ENCODE assay signal across 32 mouse cellular contexts in the genomic region with DNA sequence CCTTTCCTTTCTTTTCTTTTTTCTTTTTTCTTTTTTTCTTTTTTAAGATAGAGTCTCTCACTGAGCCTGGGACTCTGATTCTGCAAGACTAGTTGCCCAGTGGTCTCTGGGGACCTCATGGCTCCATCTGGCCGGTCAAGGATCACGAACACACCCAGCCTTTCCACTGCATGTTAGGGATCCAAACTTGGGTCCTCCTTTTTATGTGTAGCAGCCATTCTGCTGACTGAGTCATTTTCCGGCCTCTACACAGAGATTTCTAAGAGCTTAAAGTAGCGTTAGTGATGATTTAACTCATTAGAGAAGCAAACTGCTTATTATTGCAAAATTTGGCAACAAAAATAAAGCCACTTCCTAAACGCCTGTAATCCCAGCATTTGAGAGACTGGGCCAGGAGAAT. TPM values are rescaled to one million over a fixed set of nuclear protein-coding genes. Genes with fewer than 3 reads are reported as not detected.
DNase-seq lines count a peak whose midpoint lies in the region; ATAC-seq lines count a peak whose summit lies in the region.
"Had no signal": no experiment of that assay in that cellular context is flagged by ENCODE, and none has a peak within 500 bp of the region (broad histone marks: within the 10 kb centered on the region; RNA-seq: fewer than 3 reads in every experiment).

No protein-coding gene starts in this region.

- no peak for ATAC-seq in kidney, embryonic 16.5 days (ENCODE audit: low FRiP score, low TSS enrichment)
- ATAC-seq in midbrain, embryonic 11.5 days (ENCODE audit: low FRiP score): no peak
- ATAC-seq: CD4-positive, CD25-positive, alpha-beta regulatory T cell, adult 4 months; forebrain, embryonic 16.5 days; intestine, embryonic 16.5 days; midbrain, embryonic 16.5 days had no signal

- no peaks in the 10 kb centered on the region for H3K27me3 ChIP-seq in kidney, embryonic 16.5 days (ENCODE audit: insufficient read depth, low read length)
- H3K27me3 ChIP-seq in midbrain, embryonic 11.5 days (ENCODE audit: control insufficient read depth, insufficient read depth, low read length): no peaks in the 10 kb centered on the region
- no peaks in the 10 kb centered on the region; the same call in 1 of the 2 replicates for H3K27me3 ChIP-seq in midbrain, embryonic 10.5 days (ENCODE audit: low read depth, poor library complexity, severe bottlenecking)
- H3K27me3 ChIP-seq in splenic B cell, adult 2 months (ENCODE audit: control insufficient read depth, insufficient read depth, low read length, poor library complexity, severe bottlenecking): no peaks in the 10 kb centered on the region
- H3K27me3 ChIP-seq: heart, embryonic 15.5 days; kidney, embryonic 15.5 days; limb, embryonic 13.5 days had no signal

- WGBS in kidney, embryonic 16.5 days: 65% methylated on average over 5 of the region's 5 CpGs
- WGBS in midbrain, embryonic 11.5 days: 84% methylated on average over 5 of the region's 5 CpGs
- 80% methylated on average over 5 of the region's 5 CpGs for WGBS in midbrain, embryonic 10.5 days

- H3K9me3 ChIP-seq in kidney, embryonic 16.5 days (ENCODE audit: low read length): no peaks in the 10 kb centered on the region
- no peaks in the 10 kb centered on the region for H3K9me3 ChIP-seq in midbrain, embryonic 11.5 days (ENCODE audit: control insufficient read depth, low read length)
- no peaks in the 10 kb centered on the region for H3K9me3 ChIP-seq in midbrain, embryonic 10.5 days (replicated peaks)
- H3K9me3 ChIP-seq: heart, embryonic 15.5 days; hindbrain, embryonic 13.5 days; kidney, embryonic 15.5 days; limb, embryonic 13.5 days had no signal

- H3K36me3 ChIP-seq in kidney, embryonic 16.5 days (ENCODE audit: insufficient read depth, low read length): no peaks in the 10 kb centered on the region
- H3K36me3 ChIP-seq in midbrain, embryonic 11.5 days (ENCODE audit: control insufficient read depth, insufficient read depth, low read length): no peaks in the 10 kb centered on the region
- no peaks in the 10 kb centered on the region for H3K36me3 ChIP-seq in midbrain, embryonic 10.5 days
- H3K36me3 ChIP-seq in splenic B cell, adult 2 months (ENCODE audit: control insufficient read depth, insufficient read depth, low read length, poor library complexity, severe bottlenecking): no peaks in the 10 kb centered on the region
- H3K36me3 ChIP-seq: heart, embryonic 15.5 days; hindbrain, embryonic 13.5 days; kidney, embryonic 15.5 days; limb, embryonic 13.5 days had no signal

- DNase-seq in heart, adult 11 months: peak; percentile 91
- DNase-seq in heart, postnatal 4 days: no peak
- peak; percentile 17 for DNase-seq in kidney, postnatal 14 days
- peak; percentile 4 for DNase-seq in midbrain, embryonic 11.5 days (ENCODE audit: low spot score, missing footprints)
- no peak for DNase-seq in midbrain, embryonic 10.5 days (ENCODE audit: low spot score)
- peak; percentile 15 for DNase-seq in splenic B cell, adult 2 months (ENCODE audit: low read depth, low spot score)
- DNase-seq in adrenal gland, adult 2 months: no peak
- DNase-seq: adrenal gland, postnatal 25 days; cerebellum, adult 18-20 months; cerebellum, postnatal 14 days; heart, postnatal 36 days; right cerebral cortex, adult 18-20 months; spleen, adult 18-20 months; thymus, adult 2 months; thymus, postnatal 36 days had no signal

- H3K4me2 ChIP-seq in kidney, embryonic 16.5 days (replicated peaks; ENCODE audit: low read depth, low read length): no peak overlapping the region
- H3K4me2 ChIP-seq in midbrain, embryonic 11.5 days: no peak overlapping the region
- H3K4me2 ChIP-seq: heart, embryonic 15.5 days; hindbrain, embryonic 13.5 days; kidney, embryonic 15.5 days; limb, embryonic 13.5 days; liver, embryonic 11.5 days had no signal

- H3K4me3 ChIP-seq in kidney, embryonic 16.5 days (ENCODE audit: low read length): no peak overlapping the region
- no peak overlapping the region for H3K4me3 ChIP-seq in midbrain, embryonic 11.5 days (ENCODE audit: low read depth, low read length)
- H3K4me3 ChIP-seq in midbrain, embryonic 10.5 days: no peak overlapping the region
- H3K4me3 ChIP-seq: erythroblast, embryonic 14.5 days; heart, embryonic 15.5 days; hindbrain, embryonic 13.5 days; kidney, embryonic 15.5 days; limb, embryonic 13.5 days had no signal

- H3K9ac ChIP-seq in kidney, embryonic 16.5 days (replicated peaks; ENCODE audit: low read length): no peak overlapping the region
- H3K9ac ChIP-seq in midbrain, embryonic 11.5 days (ENCODE audit: low read length): no peak overlapping the region
- H3K9ac ChIP-seq: heart, embryonic 15.5 days; hindbrain, embryonic 13.5 days; kidney, embryonic 15.5 days; limb, embryonic 13.5 days had no signal

- H3K27ac ChIP-seq in kidney, embryonic 16.5 days (ENCODE audit: low read length): no peak overlapping the region
- H3K27ac ChIP-seq in midbrain, embryonic 11.5 days (ENCODE audit: low read depth, low read length): no peak overlapping the region
- no peak overlapping the region for H3K27ac ChIP-seq in midbrain, embryonic 10.5 days (replicated peaks)
- H3K27ac ChIP-seq: heart, embryonic 15.5 days; hindbrain, embryonic 13.5 days; kidney, embryonic 15.5 days; limb, embryonic 13.5 days; macrophage had no signal

- no peaks in the 10 kb centered on the region for H3K4me1 ChIP-seq in kidney, embryonic 16.5 days (ENCODE audit: insufficient read depth, low read length)
- H3K4me1 ChIP-seq in midbrain, embryonic 11.5 days (ENCODE audit: control insufficient read depth, insufficient read depth, low read length): no peaks in the 10 kb centered on the region
- no peaks in the 10 kb centered on the region for H3K4me1 ChIP-seq in midbrain, embryonic 10.5 days
- H3K4me1 ChIP-seq: heart, embryonic 15.5 days; kidney, embryonic 15.5 days had no signal

RNA-seq across cellular contexts. Expression of a gene that starts 11.4 kb away (rescaled TPM):
- total RNA-seq in heart, postnatal 4 days (2021): 10 to 100 TPM; 12.1 to 13.1 TPM
- 13.2 and 13.8 TPM in 2 replicates for polyA plus RNA-seq in kidney, embryonic 16.5 days (2015; fragmentation: Nextera tagmentation; extraction: Ambion mirVana)
- polyA plus RNA-seq in midbrain, embryonic 11.5 days (2014; fragmentation: Nextera tagmentation; extraction: Ambion mirVana): 16.5 and 16.9 TPM in 2 replicates
- 11.5 TPM in 2 replicates for polyA plus RNA-seq in midbrain, embryonic 10.5 days (2016; fragmentation: Nextera tagmentation; extraction: Ambion mirVana)
- 10 to 100 TPM; 15.2 to 17.7 TPM for total RNA-seq in adrenal gland, adult 2 months (2021)
- polyA plus RNA-seq in adrenal gland, adult 2 months (2012; rRNA removed): 3.7 and 4.0 TPM in 2 replicates
- polyA plus RNA-seq: erythroblast, embryonic 14.5 days had no signal

RNA-seq across cellular contexts. Expression of a gene that starts 54.8 kb away (rescaled TPM):
- total RNA-seq in heart, postnatal 4 days (2021): under 1 TPM in 1 of 2 experiments, not detected in 1; 0.26 TPM
- 0.18 and 0.20 TPM in 2 replicates for polyA plus RNA-seq in kidney, embryonic 16.5 days (2015; fragmentation: Nextera tagmentation; extraction: Ambion mirVana)
- polyA plus RNA-seq in midbrain, embryonic 11.5 days (2014; fragmentation: Nextera tagmentation; extraction: Ambion mirVana): not detected in 2 replicates
- polyA plus RNA-seq in midbrain, embryonic 10.5 days (2016; fragmentation: Nextera tagmentation; extraction: Ambion mirVana): not detected in 2 replicates
- 1 to 10 TPM in 1 of 2 experiments, not detected in 1; 1.4 TPM for total RNA-seq in adrenal gland, adult 2 months (2021)
- not detected in 2 replicates for polyA plus RNA-seq in adrenal gland, adult 2 months (2012; rRNA removed)
- total RNA-seq: adrenal gland, postnatal 25 days; gastrocnemius, adult 8-10 months; heart, postnatal 36 days; layer of hippocampus, adult 18-20 months; layer of hippocampus, postnatal 14 days had no signal
- polyA plus RNA-seq: CD4-positive, CD25-positive, alpha-beta regulatory T cell, adult 4 months; erythroblast, embryonic 14.5 days; forebrain, embryonic 11.5 days; forebrain, embryonic 16.5 days; heart, embryonic 15.5 days; hindbrain, embryonic 13.5 days; limb, embryonic 13.5 days; macrophage; midbrain, embryonic 16.5 days; neural tube, embryonic 11.5 days; thymus, adult 2 months had no signal

Comparison
In these comparisons a context has a peak if more than half of its experiments do, and no peak if none do; other contexts are left out.
1. DNase-seq: peak in heart, adult 11 months (single experiment), kidney, postnatal 14 days (single experiment), midbrain, embryonic 11.5 days (single experiment) and splenic B cell, adult 2 months (single experiment); none in heart, postnatal 4 days (single experiment), midbrain, embryonic 10.5 days (single experiment) and adrenal gland, adult 2 months (single experiment).